Mouse (Mus musculus) kidney, embryonic 14.5 days (tissue): ENCODE results near the gene Gm49721. TPM values are rescaled to one million over a fixed set of nuclear protein-coding genes. Genes with fewer than 3 reads are reported as not detected.
"Not testable (repeated sequence)": the region's sequence is repeated elsewhere in the genome, so short reads cannot be mapped to it uniquely, and the experiment has no call there.

Experiments
- ATAC-seq: fragments of 200-750 bp; cut with Nextera tagmentation; 2 replicates; pipeline ENCODE4 v1.8.0; 2017; ENCODE audit warnings: moderate number of reproducible peaks, mild to moderate bottlenecking, moderate TSS enrichment, moderate library complexity; ENCODE audit not compliant: low FRiP score, low TSS enrichment
- H3K27ac ChIP-seq: fragments of 300-500 bp; sonication (generic); 2 replicates; pipeline ENCODE4 v1.5.1; 2014; ENCODE audit warnings: low read depth, mild to moderate bottlenecking, low read length, moderate library complexity, mixed read lengths
- H3K27me3 ChIP-seq: fragments of 300-500 bp; sonication (generic); 2 replicates; pipeline ENCODE4 v1.6.1; 2014; ENCODE audit warnings: mild to moderate bottlenecking, low read length; ENCODE audit not compliant: control insufficient read depth, insufficient read depth
- H3K36me3 ChIP-seq: fragments of 300-500 bp; sonication (generic); 2 replicates; pipeline ENCODE4 v1.6.1; 2014; ENCODE audit warnings: low read length, mixed read lengths; ENCODE audit not compliant: control insufficient read depth, insufficient read depth
- H3K4me1 ChIP-seq: fragments of 300-500 bp; sonication (generic); 2 replicates; pipeline ENCODE4 v1.6.1; 2014; ENCODE audit warnings: low read length, mixed read lengths; ENCODE audit not compliant: control insufficient read depth, insufficient read depth
- H3K4me2 ChIP-seq: fragments of 300-500 bp; sonication (generic); replicated peaks from 2 replicates; pipeline ENCODE4 v1.6.1; 2014; ENCODE audit warnings: low read depth, mild to moderate bottlenecking, low read length
- H3K4me3 ChIP-seq: fragments of 300-500 bp; sonication (generic); 2 replicates; pipeline ENCODE4 v1.5.1; 2014; ENCODE audit warnings: mild to moderate bottlenecking, low read length
- H3K9ac ChIP-seq: fragments of 300-500 bp; sonication (generic); 2 replicates; pipeline ENCODE4 v1.6.1; 2014; ENCODE audit warnings: low read depth, mild to moderate bottlenecking, low read length, moderate library complexity
- H3K9me3 ChIP-seq: fragments of 300-500 bp; sonication (generic); 2 replicates; pipeline ENCODE4 v1.6.1; 2016; ENCODE audit warnings: low read length; ENCODE audit not compliant: control insufficient read depth
- WGBS: fragments of 180-500 bp; shearing (Covaris S2); extraction: QIAGEN DNeasy Blood & Tissue Kit; methylation state at CpG from one replicate; pipeline ENCODE4 v1.1.7; 2014; 5-methylcytosine and 5-hydroxymethylcytosine counted together
- polyA plus RNA-seq: library from polyadenylated mRNA; unstranded; fragments of >200 nt; fragmentation: Nextera tagmentation; extraction: Ambion mirVana; gene quantifications from 2 replicates; pipeline ENCODE4 v1.2.1, GENCODE M21; 2014

The Gm49721 gene
- polyA plus RNA-seq, result 0.16 TPM in 1 of 2 replicates, not detected in the other

DNA sequence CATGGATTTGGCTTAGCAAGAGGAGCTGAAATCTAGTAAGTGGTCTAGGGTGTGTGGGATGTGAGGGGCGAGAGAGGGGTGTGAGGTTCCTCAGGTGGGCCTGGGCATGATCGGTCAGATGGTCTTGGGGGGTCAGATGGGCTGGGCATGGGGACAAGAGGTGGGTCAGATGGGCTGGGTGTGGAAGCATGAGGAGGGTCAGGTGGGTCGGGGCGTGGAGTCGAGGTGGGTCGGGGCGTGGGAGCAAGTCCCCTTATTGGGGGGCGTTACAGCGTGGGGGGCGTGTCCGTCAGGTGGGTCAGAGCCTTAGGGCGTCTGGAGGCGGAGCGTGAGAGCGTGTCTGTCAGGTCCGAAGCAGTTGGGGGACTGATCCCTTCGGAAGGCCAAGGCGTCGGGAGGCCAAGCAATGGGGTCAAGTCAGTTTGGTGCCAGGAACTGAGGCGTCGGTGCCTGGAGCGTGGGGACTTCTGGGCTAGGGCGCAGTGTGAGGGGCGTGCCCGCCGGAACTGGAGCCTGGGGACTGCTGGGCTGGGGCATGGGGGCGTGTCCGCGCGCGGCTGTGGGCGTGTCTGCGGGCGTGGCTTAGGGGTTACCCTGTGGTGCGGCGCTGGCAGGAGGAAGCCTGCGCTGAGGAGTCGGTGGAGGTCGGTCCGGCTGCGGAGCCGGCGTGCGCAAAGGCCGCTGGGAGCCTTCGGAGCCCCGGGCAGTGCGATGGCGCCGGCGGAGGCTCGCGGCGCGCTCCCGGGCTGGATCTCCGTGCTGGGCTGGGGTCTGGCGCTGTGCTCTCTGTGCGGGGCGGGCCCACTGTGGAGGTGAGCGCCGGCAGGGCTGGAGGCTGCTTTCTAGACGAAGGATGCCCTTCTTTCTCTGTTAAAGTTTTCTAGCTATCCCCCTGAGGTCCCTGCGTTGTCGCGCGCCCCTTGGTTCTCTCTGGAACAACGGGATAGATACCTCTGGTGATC, at the start of gene Gm49721:
TSS of gene Gm49721 (plus strand) at position 618 of the 962 bp plus-strand sequence.
- not testable (repeated sequence) for H3K4me1 ChIP-seq, H3K36me3 ChIP-seq, H3K27ac ChIP-seq, H3K27me3 ChIP-seq, H3K9me3 ChIP-seq
- H3K4me2 ChIP-seq, result peak within 1 kb of the TSS; percentile 41
- H3K9ac ChIP-seq, result peak within 1 kb of the TSS; percentile 66
- peak within 1 kb of the TSS; percentile 52 for H3K4me3 ChIP-seq
- peak; percentile 99 for ATAC-seq
- under 1% methylated on average over 21 of the region's 68 CpGs for WGBS

- WGBS, result 94% methylated on average over 6 of the region's 7 CpGs
- H3K9me3 ChIP-seq, H3K4me1 ChIP-seq, H3K4me3 ChIP-seq, H3K4me2 ChIP-seq, H3K36me3 ChIP-seq, ATAC-seq, H3K27me3 ChIP-seq, H3K9ac ChIP-seq, H3K27ac ChIP-seq: not testable (repeated sequence)
Observed at GRCm38 (mm10) chr17:6931625-6932024, 47.1 kb upstream of the Gm49721 start.

DNA sequence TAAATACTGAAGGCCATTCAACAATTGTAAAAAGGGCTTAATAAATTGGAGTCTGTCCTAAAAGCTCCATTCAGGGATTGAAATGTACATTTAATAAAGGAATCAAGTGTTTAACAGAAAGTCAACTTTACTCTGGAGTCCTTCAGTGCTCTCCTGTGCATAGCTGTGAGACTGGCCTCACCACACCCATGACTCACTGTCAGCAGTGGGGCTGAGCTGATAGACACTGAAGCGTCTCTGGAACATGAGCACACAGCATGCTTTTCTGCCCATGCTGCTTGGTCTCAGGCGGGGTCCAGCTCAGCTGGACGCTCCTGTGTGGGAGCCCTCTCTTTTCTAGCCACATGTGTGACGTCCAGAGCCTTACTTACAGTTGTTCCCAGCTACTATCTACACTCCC, 36.1 kb upstream of the Gm49721 start:
- H3K27ac ChIP-seq, ATAC-seq, H3K9ac ChIP-seq, H3K4me2 ChIP-seq, H3K27me3 ChIP-seq, H3K36me3 ChIP-seq, H3K4me3 ChIP-seq, H3K4me1 ChIP-seq, H3K9me3 ChIP-seq: not testable (repeated sequence)
- no CpG with 5 or more reads among the region's 4 CpGs for WGBS

GRCm38 (mm10) chr17:6947637-6947983, 31.1 kb upstream of the Gm49721 start:
- H3K9me3 ChIP-seq, H3K9ac ChIP-seq, H3K27ac ChIP-seq, H3K4me1 ChIP-seq, H3K27me3 ChIP-seq, H3K36me3 ChIP-seq: not testable (repeated sequence)
- Histone ChIP-seq H3K4me2 (peak overlapping the region; percentile 56), H3K4me3 (peak overlapping the region; percentile 51; the same call in 1 of the 2 replicates)
- peak; percentile 9; the same call in 1 of the 2 replicates for ATAC-seq
- no CpG with 5 or more reads among the region's 8 CpGs for WGBS

DNA sequence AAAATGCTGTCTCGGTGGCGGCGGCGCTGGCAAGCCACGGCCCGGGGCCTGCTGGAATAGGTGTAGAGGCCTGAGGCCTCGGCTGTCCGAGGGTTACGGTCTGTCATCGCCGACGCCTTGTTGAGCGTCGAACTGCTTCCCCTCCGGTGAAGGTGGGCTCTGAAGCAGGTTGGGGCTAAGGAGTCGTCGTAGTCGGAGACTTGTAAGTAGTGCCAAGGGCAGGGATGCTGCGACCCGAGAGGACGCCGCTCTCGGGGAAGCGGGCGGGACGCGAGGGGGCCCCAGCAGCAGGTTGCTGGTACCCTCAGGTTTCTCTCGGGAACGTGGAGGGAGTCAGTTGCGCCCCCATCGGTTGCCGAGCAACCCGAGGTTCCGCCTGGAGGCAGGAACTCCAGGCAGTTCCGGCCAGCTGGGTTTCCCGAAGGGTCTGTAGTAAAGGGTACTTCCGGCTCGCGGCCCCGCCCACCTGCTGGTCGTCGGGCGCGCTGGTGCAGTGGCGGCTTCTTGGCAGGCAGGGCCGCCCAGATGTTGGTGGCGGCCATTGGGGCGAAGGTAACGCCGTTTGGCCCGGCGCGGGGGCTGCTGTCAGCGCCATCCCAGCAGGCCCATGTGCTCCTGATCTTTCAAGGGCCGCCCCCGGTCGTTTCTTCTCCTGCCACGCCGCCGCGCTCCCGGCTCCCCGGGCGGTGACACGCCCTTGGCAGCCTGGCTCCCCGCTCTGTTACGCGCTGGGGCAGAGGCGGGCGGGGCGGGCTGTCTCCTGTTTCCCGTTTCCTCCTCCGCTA, 30.5 kb upstream of the Gm49721 start, which contains the start of gene Rsph3b:
TSS of gene Rsph3b (minus strand) at position 699 of the 785 bp plus-strand sequence.
- ATAC-seq, result peak; percentile 97
- Histone ChIP-seq H3K4me2 (peak within 1 kb of the TSS; percentile 56), H3K9ac (peak within 1 kb of the TSS; percentile 47), H3K4me3 (peak within 1 kb of the TSS; percentile 51), H3K27ac (peak within 1 kb of the TSS; percentile 73; the same call in 1 of the 2 replicates)
- H3K27me3 ChIP-seq, H3K4me1 ChIP-seq, H3K36me3 ChIP-seq, H3K9me3 ChIP-seq: not testable (repeated sequence)
- WGBS, result under 1% methylated on average over 59 of the region's 73 CpGs

- H3K4me1 ChIP-seq, H3K27me3 ChIP-seq, H3K9me3 ChIP-seq, H3K36me3 ChIP-seq: not testable (repeated sequence)
- 10% methylated on average over 9 of the region's 9 CpGs for WGBS
- peak; percentile 45; the same call in 1 of the 2 replicates for ATAC-seq
- Histone ChIP-seq H3K27ac (peak overlapping the region; percentile 73; the same call in 1 of the 2 replicates), H3K4me2 (peak overlapping the region; percentile 56), H3K9ac (peak overlapping the region; percentile 47; the same call in 1 of the 2 replicates), H3K4me3 (peak overlapping the region; percentile 51)
Observed at GRCm38 (mm10) chr17:6948769-6949228, 29.9 kb upstream of the Gm49721 start.

DNA sequence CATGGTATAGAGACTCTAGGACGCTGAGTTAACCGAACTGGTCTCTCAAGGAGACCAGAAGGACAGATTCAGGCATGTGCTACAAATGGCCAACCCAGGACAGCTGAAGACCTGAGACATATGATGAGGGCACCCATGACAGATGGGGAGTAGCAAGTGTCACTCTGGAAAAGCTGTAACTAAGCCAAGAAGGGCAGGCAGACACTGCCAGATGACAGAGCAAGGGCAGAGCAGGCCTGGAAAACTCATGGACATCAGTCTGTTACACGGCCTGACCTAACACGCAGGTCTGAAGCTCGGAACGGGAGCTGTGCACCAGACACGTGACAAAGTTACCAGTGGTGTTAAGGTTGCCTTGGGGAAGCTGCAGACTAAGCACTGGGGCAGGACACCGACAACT, 19.8 kb upstream of the Gm49721 start:
- not testable (repeated sequence) for H3K27ac ChIP-seq, ATAC-seq, H3K4me1 ChIP-seq, H3K4me3 ChIP-seq, H3K36me3 ChIP-seq, H3K9me3 ChIP-seq, H3K9ac ChIP-seq, H3K4me2 ChIP-seq, H3K27me3 ChIP-seq
- WGBS, result 82% methylated on average over 5 of the region's 8 CpGs

DNA sequence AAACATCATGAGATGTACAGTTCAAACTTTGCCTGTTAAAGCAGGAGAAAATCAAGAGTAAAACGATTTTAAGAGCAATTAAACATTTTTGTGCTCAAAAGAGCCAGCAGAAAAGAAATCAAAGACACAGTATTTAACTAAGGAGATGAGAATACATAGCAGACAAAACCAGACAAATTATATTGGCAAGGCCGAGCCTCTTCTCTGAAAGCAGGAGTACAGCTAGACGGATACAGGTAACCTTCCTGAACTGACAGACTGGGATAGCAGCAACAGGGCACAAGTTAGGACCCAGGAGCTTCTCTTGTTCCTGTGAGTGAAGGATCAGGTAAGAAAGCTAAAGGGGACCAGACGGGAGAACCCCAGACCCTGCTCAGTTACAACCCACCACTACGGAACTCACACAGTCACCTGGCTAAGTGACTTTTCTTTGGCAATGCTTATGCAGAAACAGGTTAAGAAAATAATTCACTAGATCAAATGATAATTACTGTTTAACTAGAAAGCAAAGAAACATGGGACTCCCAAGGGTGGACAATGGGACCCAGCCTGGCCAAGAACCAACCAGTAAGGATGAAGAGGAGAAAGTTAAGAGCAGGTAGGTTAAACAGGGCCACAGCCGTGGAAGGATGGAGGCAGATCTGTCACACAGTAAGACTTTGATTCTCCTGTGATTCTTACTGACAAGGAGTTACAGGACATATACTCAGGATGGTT, 19.0 kb upstream of the Gm49721 start:
- not testable (repeated sequence) for ATAC-seq, H3K36me3 ChIP-seq, H3K9ac ChIP-seq, H3K27ac ChIP-seq, H3K27me3 ChIP-seq, H3K9me3 ChIP-seq, H3K4me1 ChIP-seq
- H3K4me3 ChIP-seq, result peak overlapping the region; percentile 44
- H3K4me2 ChIP-seq, result peak overlapping the region; percentile 36
- 75% methylated on average over 3 of the region's 6 CpGs for WGBS
